Mouse (Mus musculus) stomach, embryonic 16.5 days (tissue): ENCODE results near the gene St6galnac6. TPM values are rescaled to one million over a fixed set of nuclear protein-coding genes. Genes with fewer than 3 reads are reported as not detected.

Experiments used
- ATAC-seq: fragments of 200-750 bp; cut with Nextera tagmentation; 2 replicates; pipeline ENCODE4 v1.8.0; 2017; ENCODE audit warnings: moderate number of reproducible peaks, moderate TSS enrichment; ENCODE audit not compliant: insufficient read depth, low FRiP score
- H3K27ac ChIP-seq: fragments of 300-500 bp; sonication (generic); 2 replicates; pipeline ENCODE4 v1.5.1; 2014; ENCODE audit warnings: low read length
- H3K27me3 ChIP-seq: fragments of 300-500 bp; sonication (generic); 2 replicates; pipeline ENCODE4 v1.6.1; 2014; ENCODE audit warnings: low read length, control low read depth, mixed read lengths; ENCODE audit not compliant: control insufficient read depth, insufficient read depth
- H3K36me3 ChIP-seq: fragments of 300-500 bp; sonication (generic); 2 replicates; pipeline ENCODE4 v1.6.1; 2014; ENCODE audit warnings: low read length; ENCODE audit not compliant: control insufficient read depth, insufficient read depth
- H3K4me1 ChIP-seq: fragments of 300-500 bp; sonication (generic); 2 replicates; pipeline ENCODE4 v1.6.1; 2014; ENCODE audit warnings: low read length, control low read depth, mixed read lengths; ENCODE audit not compliant: control insufficient read depth, insufficient read depth
- H3K4me2 ChIP-seq: fragments of 300-500 bp; sonication (generic); 2 replicates; pipeline ENCODE4 v1.6.1; 2014; ENCODE audit warnings: low read depth, low read length, mixed read lengths
- H3K4me3 ChIP-seq: fragments of 300-500 bp; sonication (generic); replicated peaks from 2 replicates; pipeline ENCODE4 v1.5.1; 2014; ENCODE audit warnings: mild to moderate bottlenecking, low read length
- H3K9ac ChIP-seq: fragments of 300-500 bp; sonication (generic); 2 replicates; pipeline ENCODE4 v1.6.1; 2014; ENCODE audit warnings: low read length
- H3K9me3 ChIP-seq: fragments of 300-500 bp; sonication (generic); replicated peaks from 2 replicates; pipeline ENCODE4 v1.6.1; 2016; ENCODE audit warnings: low read length, control low read depth; ENCODE audit not compliant: control insufficient read depth
- WGBS: fragments of 180-500 bp; shearing (Covaris S2); extraction: QIAGEN DNeasy Blood & Tissue Kit; methylation state at CpG from one replicate; pipeline ENCODE4 v1.1.7; 2014; 5-methylcytosine and 5-hydroxymethylcytosine counted together
- polyA plus RNA-seq: library from polyadenylated mRNA; unstranded; fragments of >200 nt; fragmentation: Nextera tagmentation; extraction: Ambion mirVana; gene quantifications from 2 replicates; pipeline ENCODE4 v1.2.1, GENCODE M21; 2015

St6galnac6 gene
- polyA plus RNA-seq, 1 experiment from 2014 or later: 18.5 TPM

GRCm38 (mm10) chr2:32581450-32582095, 17.9 kb upstream of the St6galnac6 start:
- Histone ChIP-seq H3K9me3 (no peaks in the 10 kb centered on the region), H3K36me3 (no peaks in the 10 kb centered on the region), H3K4me1 (peaks cover 5% of the 10 kb centered on the region; the same call in 1 of the 2 replicates), H3K4me3 (peak overlapping the region; percentile 22; the same call in 1 of the 2 replicates), H3K27me3 (peaks cover 20% of the 10 kb centered on the region), H3K4me2 (0 out of 2 replicates have a peak overlapping the region, but pooled peaks have one; percentile 16), H3K27ac (no peak overlapping the region), H3K9ac (no peak overlapping the region)
- 0 out of 2 replicates have a peak, but pooled peaks have one; percentile 22 for ATAC-seq
- 40% methylated on average over 19 of the region's 19 CpGs for WGBS

GRCm38 (mm10) chr2:32582830-32583799, 16.4 kb upstream of the St6galnac6 start:
- Histone ChIP-seq H3K4me2 (peak overlapping the region; percentile 54), H3K27ac (no peak overlapping the region), H3K36me3 (no peaks in the 10 kb centered on the region), H3K9ac (peak overlapping the region; percentile 34; the same call in 1 of the 2 replicates), H3K9me3 (no peaks in the 10 kb centered on the region), H3K4me1 (peaks cover 15% of the 10 kb centered on the region), H3K4me3 (peak overlapping the region; percentile 27), H3K27me3 (peaks cover 17% of the 10 kb centered on the region)
- WGBS: 14% methylated on average over 37 of the region's 37 CpGs
- peak; percentile 70 for ATAC-seq

- 79% methylated on average over 7 of the region's 7 CpGs for WGBS
- Histone ChIP-seq H3K27me3 (peaks cover 1% of the 10 kb centered on the region; the same call in 1 of the 2 replicates), H3K4me1 (peaks cover 18% of the 10 kb centered on the region), H3K36me3 (no peaks in the 10 kb centered on the region), H3K9ac (no peak overlapping the region), H3K4me2 (no peak overlapping the region), H3K27ac (no peak overlapping the region), H3K9me3 (no peaks in the 10 kb centered on the region), H3K4me3 (no peak overlapping the region)
- ATAC-seq: no peak
Measured at GRCm38 (mm10) chr2:32585149-32585714, 14.3 kb upstream of the St6galnac6 start.

GRCm38 (mm10) chr2:32586871-32587351, 12.6 kb upstream of the St6galnac6 start, which contains the start of gene St6galnac4:
Gene St6galnac4 (plus strand): TSS chr2:32587095.
- Histone ChIP-seq H3K4me2 (peak within 1 kb of the TSS; percentile 71), H3K9me3 (no peaks in the 10 kb centered on the region), H3K36me3 (no peaks in the 10 kb centered on the region), H3K9ac (peak within 1 kb of the TSS; percentile 79), H3K4me3 (peak within 1 kb of the TSS; percentile 64), H3K27me3 (no peaks in the 10 kb centered on the region), H3K27ac (peak within 1 kb of the TSS; percentile 76), H3K4me1 (peaks cover 18% of the 10 kb centered on the region)
- whole genome bisulfite sequencing: under 1% methylated on average over 38 of the region's 38 CpGs
- ATAC-seq: peak; percentile 90

GRCm38 (mm10) chr2:32587731-32588321, 11.7 kb upstream of the St6galnac6 start:
- no peaks in the 10 kb centered on the region for H3K27me3 ChIP-seq
- H3K27ac ChIP-seq: peak overlapping the region; percentile 76
- WGBS: 27% methylated on average over 9 of the region's 9 CpGs

GRCm38 (mm10) chr2:32589213-32589795, 10.2 kb upstream of the St6galnac6 start:
- no peak overlapping the region for H3K4me2 ChIP-seq

More at GRCm38 (mm10) chr2:32587731-32588321, 11.7 kb upstream of the St6galnac6 start:
- ATAC-seq: no peak
- Histone ChIP-seq H3K36me3 (no peaks in the 10 kb centered on the region), H3K9ac (peak overlapping the region; percentile 79), H3K4me2 (peak overlapping the region; percentile 71), H3K9me3 (no peaks in the 10 kb centered on the region), H3K4me3 (peak overlapping the region; percentile 64), H3K4me1 (peaks cover 18% of the 10 kb centered on the region)

GRCm38 (mm10) chr2:32590224-32590623, 9.3 kb upstream of the St6galnac6 start:
- WGBS: 70% methylated on average over 10 of the region's 10 CpGs
- Histone ChIP-seq H3K9ac (0 out of 2 replicates have a peak overlapping the region, but pooled peaks have one; percentile 15), H3K4me3 (no peak overlapping the region), H3K27me3 (no peaks in the 10 kb centered on the region), H3K27ac (no peak overlapping the region), H3K36me3 (no peaks in the 10 kb centered on the region), H3K4me2 (no peak overlapping the region), H3K9me3 (no peaks in the 10 kb centered on the region), H3K4me1 (peaks cover 13% of the 10 kb centered on the region)
- ATAC-seq: no peak

More at GRCm38 (mm10) chr2:32589213-32589795, 10.2 kb upstream of the St6galnac6 start:
- Histone ChIP-seq H3K4me3 (no peak overlapping the region), H3K9me3 (no peaks in the 10 kb centered on the region), H3K9ac (no peak overlapping the region), H3K27ac (no peak overlapping the region), H3K4me1 (peaks cover 13% of the 10 kb centered on the region), H3K27me3 (no peaks in the 10 kb centered on the region), H3K36me3 (no peaks in the 10 kb centered on the region)
- ATAC-seq: no peak
- WGBS: 60% methylated on average over 11 of the region's 11 CpGs

GRCm38 (mm10) chr2:32591249-32591648, 8.3 kb upstream of the St6galnac6 start:
- WGBS: 74% methylated on average over 6 of the region's 6 CpGs
- Histone ChIP-seq H3K9ac (no peak overlapping the region), H3K4me1 (peaks cover 13% of the 10 kb centered on the region), H3K27me3 (no peaks in the 10 kb centered on the region), H3K4me3 (no peak overlapping the region), H3K27ac (no peak overlapping the region), H3K9me3 (no peaks in the 10 kb centered on the region), H3K36me3 (no peaks in the 10 kb centered on the region), H3K4me2 (no peak overlapping the region)
- no peak for ATAC-seq
